Mouse (Mus musculus) adrenal gland (tissue): ENCODE measurements at regions not wholly inside any gene's neighbourhood (a gene's known extent, or its start where the extent isn't known, plus 50 kb on each side); places are given as distances from the start of the nearest gene placed in this dataset.
"Not testable (repeated sequence)": the region's sequence is repeated elsewhere in the genome, so short reads cannot be mapped to it uniquely, and the experiment has no call there.

Experiments used
- intact Hi-C: fragments of 180-260 bp; cut with DNase I; formaldehyde crosslinking; loops from one replicate; pipeline ENCODE4 v1.15.1; 2025

- intact Hi-C loops = no loop called here
These were observed 170.6 kb downstream of the Eipr1 start for GRCm38 (mm10) chr12:28922236-28922635.

- intact Hi-C loops = no loop called here
These were observed 173.6 kb downstream of the Eipr1 start for GRCm38 (mm10) chr12:28925206-28925605.

- intact Hi-C loops = no loop called here
These were observed 188.3 kb downstream of the Eipr1 start for GRCm38 (mm10) chr12:28939936-28940335.

GRCm38 (mm10) chr12:28948889-28949288, 197.3 kb downstream of the Eipr1 start:
- intact Hi-C loops = no loop called here

- intact Hi-C loops = no loop called here
These were observed 197.7 kb downstream of the Eipr1 start for GRCm38 (mm10) chr12:28949307-28949706.

GRCm38 (mm10) chr12:28957155-28957554, 205.6 kb downstream of the Eipr1 start:
- intact Hi-C loops = no loop called here

- intact Hi-C loops = no loop called here
These were observed 207.1 kb downstream of the Eipr1 start for GRCm38 (mm10) chr12:28958661-28959060.

- intact Hi-C loops = loop anchor here (10.0 kb wide), 1 partner anchor 155 kb away; no protein-coding TSS in a partner anchor
These were observed 218.2 kb downstream of the Eipr1 start for GRCm38 (mm10) chr12:28969671-28970379.

- intact Hi-C loops = loop anchor here (10.0 kb wide), 1 partner anchor 150 kb away; no protein-coding TSS in a partner anchor
These were observed 223.0 kb downstream of the Eipr1 start for GRCm38 (mm10) chr12:28974571-28975041.

GRCm38 (mm10) chr12:28975249-28975648, 223.6 kb downstream of the Eipr1 start:
- intact Hi-C loops = loop anchor here (10.0 kb wide), 1 partner anchor 150 kb away; no protein-coding TSS in a partner anchor

GRCm38 (mm10) chr12:28979679-28980078, 228.1 kb downstream of the Eipr1 start:
- intact Hi-C loops = loop anchor here (10.0 kb wide), 1 partner anchor 145 kb away; no protein-coding TSS in a partner anchor

- intact Hi-C loops = no loop called here
These were observed 234.6 kb downstream of the Eipr1 start for GRCm38 (mm10) chr12:28986214-28986613.

GRCm38 (mm10) chr12:28997474-28998192, 246.0 kb downstream of the Eipr1 start:
- intact Hi-C loops = no loop called here

GRCm38 (mm10) chr12:28999963-29000451, 248.4 kb downstream of the Eipr1 start:
- intact Hi-C loops = no loop called here

GRCm38 (mm10) chr12:29004504-29004903, 252.9 kb downstream of the Eipr1 start:
- intact Hi-C loops = no loop called here

GRCm38 (mm10) chr12:29014601-29015000, 263.0 kb downstream of the Eipr1 start:
- intact Hi-C loops = no loop called here

GRCm38 (mm10) chr12:29015200-29015862, 263.7 kb downstream of the Eipr1 start:
- intact Hi-C loops = no loop called here

- intact Hi-C loops = no loop called here
These were observed 269.5 kb downstream of the Eipr1 start for GRCm38 (mm10) chr12:29021152-29021551.

GRCm38 (mm10) chr12:29028171-29028570, 276.6 kb downstream of the Eipr1 start:
- intact Hi-C loops = no loop called here

GRCm38 (mm10) chr12:29029461-29029860, 277.9 kb downstream of the Eipr1 start:
- intact Hi-C loops = no loop called here

- intact Hi-C loops = no loop called here
These were observed 294.4 kb downstream of the Eipr1 start for GRCm38 (mm10) chr12:29046009-29046408.

- intact Hi-C loops = not testable (repeated sequence)
These were observed 297.0 kb downstream of the Eipr1 start for GRCm38 (mm10) chr12:29048596-29048995.
